Mouse (Mus musculus) neural tube, embryonic 15.5 days (tissue): ENCODE results near the gene Nfkb1. TPM values are rescaled to one million over a fixed set of nuclear protein-coding genes. Genes with fewer than 3 reads are reported as not detected.
A peak's percentile ranks its signal among the peaks of the same experiment; 100 is the strongest.

Experiments
- ATAC-seq: fragments of 200-750 bp; cut with Nextera tagmentation; 2 replicates; pipeline ENCODE4 v1.8.0; 2017; ENCODE audit warnings: mild to moderate bottlenecking, moderate TSS enrichment, moderate library complexity; ENCODE audit not compliant: low FRiP score
- H3K27ac ChIP-seq: fragments of 300-500 bp; sonication (generic); replicated peaks from 2 replicates; pipeline ENCODE4 v1.5.1; 2015; ENCODE audit warnings: mild to moderate bottlenecking, inconsistent platforms
- H3K27me3 ChIP-seq: fragments of 300-500 bp; sonication (generic); replicated peaks from 2 replicates; pipeline ENCODE4 v1.6.1; 2015; ENCODE audit warnings: inconsistent platforms
- H3K36me3 ChIP-seq: fragments of 300-500 bp; sonication (generic); 2 replicates; pipeline ENCODE4 v1.6.1; 2015; ENCODE audit warnings: inconsistent platforms
- H3K4me1 ChIP-seq: fragments of 300-500 bp; sonication (generic); 2 replicates; pipeline ENCODE4 v1.6.1; 2015; ENCODE audit warnings: inconsistent platforms
- H3K4me2 ChIP-seq: fragments of 300-500 bp; sonication (generic); 2 replicates; pipeline ENCODE4 v1.6.1; 2015; ENCODE audit warnings: inconsistent platforms, mild to moderate bottlenecking, moderate library complexity
- H3K4me3 ChIP-seq: fragments of 300-500 bp; sonication (generic); replicated peaks from 2 replicates; pipeline ENCODE4 v1.5.1; 2015; ENCODE audit warnings: mild to moderate bottlenecking, inconsistent platforms
- H3K9ac ChIP-seq: fragments of 300-500 bp; sonication (generic); replicated peaks from 2 replicates; pipeline ENCODE4 v1.6.1; 2015; ENCODE audit warnings: mild to moderate bottlenecking, inconsistent platforms
- H3K9me3 ChIP-seq: fragments of 300-500 bp; sonication (generic); replicated peaks from 2 replicates; pipeline ENCODE4 v1.6.1; 2016; ENCODE audit warnings: inconsistent platforms
- WGBS: fragments of 180-500 bp; shearing (Covaris S2); methylation state at CpG from one replicate; pipeline ENCODE4 v1.1.7; 2015; ENCODE audit warnings: mixed read lengths; 5-methylcytosine and 5-hydroxymethylcytosine counted together
- polyA plus RNA-seq: library from polyadenylated mRNA; unstranded; fragments of >200 nt; fragmentation: Nextera tagmentation; extraction: Ambion mirVana; gene quantifications from 2 replicates; pipeline ENCODE4 v1.2.1, GENCODE M21; 2015

Gene Nfkb1
- polyA plus RNA-seq = 7.7 and 21.5 TPM in 2 replicates

DNA sequence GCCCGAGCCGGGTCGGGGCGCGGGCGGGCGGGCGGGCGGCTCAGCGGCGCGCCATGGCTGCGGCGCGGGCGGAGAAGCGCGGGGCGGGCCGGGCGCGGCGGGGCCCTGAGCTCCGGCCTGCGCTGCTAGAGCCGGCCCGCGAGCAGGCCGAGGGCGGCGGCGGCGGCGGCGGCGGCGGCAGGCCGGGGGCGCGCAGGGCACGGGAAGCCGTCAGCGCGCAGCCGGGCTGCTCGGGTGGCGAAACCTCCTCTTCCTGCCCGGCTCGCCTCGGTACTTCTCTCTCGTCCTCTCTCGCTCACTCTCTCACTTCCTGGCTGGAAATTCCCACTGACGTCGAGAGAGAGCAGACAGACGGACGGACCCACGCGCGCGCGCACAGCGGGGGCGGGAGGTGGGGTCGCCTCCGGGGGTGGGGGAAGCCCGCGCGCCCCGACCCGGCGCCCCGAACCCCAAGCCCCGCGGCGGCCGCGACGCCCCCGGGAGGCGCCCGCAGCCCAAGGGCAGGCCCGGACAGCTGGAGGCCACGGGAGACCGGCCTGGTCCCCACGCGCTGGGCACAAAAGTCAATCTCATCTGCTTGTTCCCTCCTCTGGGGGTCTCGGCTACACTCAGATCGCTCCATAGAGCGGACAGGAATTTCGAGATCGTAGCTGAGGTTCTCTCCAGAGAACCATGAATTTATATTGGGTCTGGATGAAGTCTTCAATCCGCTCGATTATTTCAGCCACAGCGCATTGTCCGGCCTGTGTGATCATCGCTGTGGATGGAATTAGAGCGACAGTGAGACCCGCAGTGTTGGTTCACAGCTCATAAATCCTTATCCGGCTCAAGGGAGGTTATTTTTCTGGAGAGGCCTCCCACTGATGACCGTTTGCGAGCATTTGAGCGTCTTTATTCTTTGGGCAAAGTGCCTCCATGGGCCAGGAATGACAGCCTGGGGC is at the start of gene Nfkb1:
Gene Nfkb1 (minus strand): TSS at position 357 of the 941 bp plus-strand sequence.
- H3K4me2 ChIP-seq = peak within 1 kb of the TSS; percentile 79
- peak within 1 kb of the TSS; percentile 91 for H3K27ac ChIP-seq
- H3K4me1 ChIP-seq = peaks cover 45% of the 10 kb centered on the region
- ATAC-seq = peak; percentile 89
- H3K4me3 ChIP-seq = peak within 1 kb of the TSS; percentile 82
- H3K9me3 ChIP-seq = no peaks in the 10 kb centered on the region
- no peaks in the 10 kb centered on the region for H3K36me3 ChIP-seq
- WGBS = under 1% methylated on average over 85 of the region's 102 CpGs
- no peaks in the 10 kb centered on the region for H3K27me3 ChIP-seq
- H3K9ac ChIP-seq = peak within 1 kb of the TSS; percentile 90

DNA sequence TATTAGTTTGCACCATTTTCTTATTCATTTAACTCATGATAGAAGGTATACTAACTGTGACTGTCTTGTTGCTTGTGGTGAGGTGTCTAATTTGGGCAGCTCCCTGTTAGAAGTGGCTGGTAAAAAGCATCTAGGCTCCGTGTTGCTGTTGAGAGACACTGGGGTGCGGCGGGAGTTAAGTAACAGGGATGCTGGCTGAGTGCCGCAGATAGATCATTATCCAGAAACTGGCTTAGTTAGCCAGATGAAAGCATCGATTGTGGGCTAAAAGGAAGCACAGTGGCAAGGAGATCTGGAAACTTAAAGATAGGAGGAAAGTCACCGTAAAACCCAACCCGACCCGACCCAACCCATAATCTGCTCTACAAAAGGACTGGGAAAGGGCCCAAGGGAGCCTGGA is 49.4 kb upstream of the Nfkb1 start:
- no peaks in the 10 kb centered on the region for H3K27me3 ChIP-seq
- no peak overlapping the region for H3K4me2 ChIP-seq
- no peak overlapping the region for H3K27ac ChIP-seq
- H3K9ac ChIP-seq = no peak overlapping the region
- H3K9me3 ChIP-seq = no peaks in the 10 kb centered on the region
- no peaks in the 10 kb centered on the region for H3K36me3 ChIP-seq
- no peak for ATAC-seq
- WGBS = 87% methylated on average over 8 of the region's 8 CpGs
- H3K4me1 ChIP-seq = no peaks in the 10 kb centered on the region
- H3K4me3 ChIP-seq = no peak overlapping the region

DNA sequence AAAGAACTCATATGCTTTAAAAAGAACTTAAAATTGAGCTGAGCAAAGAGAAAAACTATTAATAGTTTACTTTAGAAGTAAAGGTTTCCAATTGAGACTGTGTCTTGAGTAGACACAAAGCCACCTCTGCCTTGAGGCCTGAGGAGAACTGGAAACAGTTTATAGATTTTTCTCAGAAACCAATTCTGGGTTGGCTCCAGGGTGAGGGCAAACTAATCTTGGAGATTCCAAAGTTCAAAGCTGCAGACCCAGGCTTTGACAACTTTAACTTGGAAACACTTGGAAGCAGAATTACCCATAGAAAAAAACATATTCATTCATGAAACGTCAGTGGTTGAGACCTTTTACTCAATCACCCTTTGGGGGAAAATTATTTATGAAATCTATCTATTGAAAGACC is 43.4 kb upstream of the Nfkb1 start:
- no peak for ATAC-seq
- H3K27ac ChIP-seq = no peak overlapping the region
- no peak overlapping the region for H3K4me2 ChIP-seq
- peaks cover 4% of the 10 kb centered on the region; the same call in 1 of the 2 replicates for H3K4me1 ChIP-seq
- no peak overlapping the region for H3K4me3 ChIP-seq
- WGBS = 82% methylated on average over 1 of the region's 1 CpGs
- no peak overlapping the region for H3K9ac ChIP-seq
- H3K36me3 ChIP-seq = no peaks in the 10 kb centered on the region
- H3K27me3 ChIP-seq = no peaks in the 10 kb centered on the region
- H3K9me3 ChIP-seq = no peaks in the 10 kb centered on the region

DNA sequence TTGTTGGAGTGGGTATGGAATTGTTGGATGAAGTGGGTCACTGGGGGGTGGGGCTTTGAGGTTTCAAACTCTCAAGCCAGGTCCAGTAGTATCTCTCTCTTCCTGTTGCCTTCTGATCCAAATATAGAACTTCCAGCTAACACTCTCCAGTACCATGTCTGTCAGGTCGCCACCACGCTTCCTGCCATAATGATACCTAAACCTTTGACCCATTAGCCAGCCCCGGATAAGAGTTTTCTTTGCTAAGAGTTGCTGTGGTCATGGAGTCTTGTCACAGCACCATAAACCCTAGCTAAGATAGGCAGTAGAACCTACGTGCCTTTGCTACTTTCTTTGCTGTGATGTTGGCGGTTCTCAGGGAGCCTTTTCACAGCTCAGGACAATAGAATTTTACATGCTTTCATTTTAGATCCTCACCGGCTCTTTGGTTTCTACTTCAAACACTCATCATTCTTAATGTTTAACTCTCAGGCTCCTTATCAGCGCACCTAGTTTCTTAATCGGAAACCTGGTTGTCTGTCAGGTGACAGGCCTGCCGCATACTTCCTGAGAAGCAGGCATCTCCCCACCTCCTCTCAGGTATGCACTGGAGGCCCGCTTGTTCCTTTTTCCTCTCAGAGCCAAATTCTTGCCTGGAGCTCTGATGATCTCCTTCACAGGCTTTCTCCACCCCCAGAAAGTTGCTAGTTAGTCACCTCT is 41.5 kb upstream of the Nfkb1 start:
- no peaks in the 10 kb centered on the region for H3K9me3 ChIP-seq
- no peak overlapping the region for H3K9ac ChIP-seq
- no peaks in the 10 kb centered on the region for H3K36me3 ChIP-seq
- no peak for ATAC-seq
- H3K27me3 ChIP-seq = no peaks in the 10 kb centered on the region
- peaks cover 4% of the 10 kb centered on the region; the same call in 1 of the 2 replicates for H3K4me1 ChIP-seq
- no peak overlapping the region for H3K4me2 ChIP-seq
- no peak overlapping the region for H3K4me3 ChIP-seq
- WGBS = 92% methylated on average over 10 of the region's 10 CpGs
- H3K27ac ChIP-seq = no peak overlapping the region

DNA sequence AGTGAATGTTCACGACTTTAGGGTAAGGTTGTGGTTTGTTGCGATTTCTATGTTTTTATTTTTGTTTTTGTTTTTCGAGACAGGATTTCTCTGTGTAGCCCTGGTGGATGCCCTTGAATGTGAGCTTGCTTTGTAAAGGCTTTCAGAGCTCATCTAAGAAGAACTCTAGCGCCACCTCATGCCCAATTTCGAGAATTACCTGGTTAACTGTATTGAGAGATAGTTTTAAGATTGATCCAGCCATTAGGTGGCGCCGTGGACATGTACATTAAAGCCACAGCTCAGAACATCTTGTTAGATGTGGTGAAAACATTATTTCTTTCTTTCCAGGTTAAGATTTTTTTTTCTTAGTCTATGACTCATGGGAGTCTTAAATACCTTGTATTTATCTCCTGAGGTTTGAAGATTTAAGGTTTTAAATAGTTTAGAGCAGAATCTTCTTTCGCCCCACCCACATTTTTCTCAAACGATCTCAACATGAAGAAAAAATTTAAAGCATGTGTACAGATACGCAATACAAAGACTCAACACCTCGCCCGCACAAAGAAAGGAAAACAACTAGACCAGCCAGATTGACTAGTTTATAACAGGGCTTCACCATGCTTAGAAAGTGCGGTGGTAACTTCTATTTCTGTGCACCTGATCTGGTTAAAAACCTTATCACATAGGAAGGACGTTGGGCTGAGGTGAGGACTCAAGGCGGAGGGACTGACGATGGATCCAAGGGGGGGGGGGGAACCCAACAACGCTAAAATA is 40.1 kb upstream of the Nfkb1 start:
- Histone ChIP-seq H3K27ac (no peak overlapping the region), H3K4me2 (no peak overlapping the region)
- 41% methylated on average over 17 of the region's 17 CpGs for whole genome bisulfite sequencing

DNA sequence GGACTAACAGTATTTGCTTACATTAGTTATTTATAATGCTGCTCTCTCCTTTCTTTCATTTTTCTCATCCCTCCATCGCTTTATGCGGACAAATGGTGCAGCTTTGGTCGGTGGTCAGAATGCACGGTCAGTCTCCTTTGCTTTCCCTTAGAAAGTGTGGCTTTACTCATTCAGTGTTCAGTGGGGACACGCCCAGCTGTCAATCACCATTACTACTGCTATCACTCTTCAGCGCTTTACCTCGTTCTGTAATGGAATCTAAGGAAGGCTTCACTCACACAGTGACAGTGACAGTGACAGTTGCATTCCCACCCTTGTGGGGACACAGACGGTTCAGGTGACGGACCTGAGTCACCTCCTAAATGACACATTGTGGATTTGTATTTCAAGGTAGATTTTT is 39.4 kb upstream of the Nfkb1 start:
- Histone ChIP-seq H3K4me2 (no peak overlapping the region; the same call in 1 of the 2 replicates), H3K9ac (no peak overlapping the region), H3K27me3 (no peaks in the 10 kb centered on the region), H3K4me3 (no peak overlapping the region), H3K36me3 (no peaks in the 10 kb centered on the region), H3K4me1 (peaks cover 7% of the 10 kb centered on the region; the same call in 1 of the 2 replicates), H3K27ac (no peak overlapping the region), H3K9me3 (no peaks in the 10 kb centered on the region)
- ATAC-seq = peak; percentile 69; the same call in 1 of the 2 replicates
- 58% methylated on average over 9 of the region's 9 CpGs for WGBS

More for the DNA sequence above, 40.1 kb upstream of the Nfkb1 start:
- peak; percentile 92 for ATAC-seq
- Histone ChIP-seq H3K4me3 (no peak overlapping the region), H3K9ac (no peak overlapping the region), H3K4me1 (peaks cover 4% of the 10 kb centered on the region; the same call in 1 of the 2 replicates), H3K36me3 (no peaks in the 10 kb centered on the region), H3K9me3 (no peaks in the 10 kb centered on the region), H3K27me3 (no peaks in the 10 kb centered on the region)

DNA sequence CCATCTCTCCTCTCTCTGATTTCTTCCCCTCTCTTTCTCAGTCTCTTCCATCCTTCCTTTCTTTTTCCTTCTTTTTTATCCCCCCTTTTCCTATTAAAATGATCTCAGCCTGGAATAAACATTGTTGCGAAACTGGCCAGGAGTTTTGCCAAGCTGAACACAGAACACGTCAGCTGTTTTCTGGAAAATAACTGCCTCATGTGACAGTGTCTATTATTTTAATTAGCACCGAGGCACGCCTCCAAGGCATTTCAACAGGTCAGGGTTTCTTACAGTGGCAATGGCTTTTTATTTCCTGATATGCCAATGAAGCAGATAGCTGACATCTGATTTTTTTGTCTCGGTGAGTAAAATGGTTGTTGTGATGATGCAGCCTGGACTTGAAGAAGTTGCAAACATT is 38.2 kb upstream of the Nfkb1 start:
- no peak overlapping the region for H3K4me3 ChIP-seq
- 68% methylated on average over 5 of the region's 5 CpGs for WGBS

DNA sequence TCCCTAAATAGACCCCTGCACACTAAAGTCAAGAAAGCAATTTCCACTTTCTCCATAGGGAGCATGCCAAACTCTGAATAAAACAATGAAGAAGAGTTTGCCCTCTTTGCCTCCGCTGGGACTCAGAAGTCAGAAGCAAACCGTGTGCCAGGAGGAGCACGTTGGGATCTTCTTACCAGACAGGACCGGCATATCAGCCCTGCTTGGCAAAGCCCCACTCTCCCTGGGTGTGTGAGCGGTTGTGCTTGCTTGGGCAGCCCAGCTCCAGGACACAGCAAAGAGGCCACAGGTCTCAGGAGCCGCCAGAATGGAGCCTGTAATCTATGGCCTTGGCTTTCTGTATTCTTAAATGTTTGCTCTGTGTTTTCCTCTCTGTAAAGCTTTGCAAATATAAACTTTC is 37.6 kb upstream of the Nfkb1 start:
- no peaks in the 10 kb centered on the region for H3K36me3 ChIP-seq
- H3K9me3 ChIP-seq = no peaks in the 10 kb centered on the region
- WGBS = 74% methylated on average over 6 of the region's 6 CpGs
- H3K4me1 ChIP-seq = peaks cover 7% of the 10 kb centered on the region; the same call in 1 of the 2 replicates
- no peak overlapping the region for H3K27ac ChIP-seq
- no peak overlapping the region for H3K9ac ChIP-seq
- no peaks in the 10 kb centered on the region for H3K27me3 ChIP-seq
- H3K4me3 ChIP-seq = no peak overlapping the region
- ATAC-seq = no peak
- H3K4me2 ChIP-seq = no peak overlapping the region

More for the DNA sequence above, 38.2 kb upstream of the Nfkb1 start:
- Histone ChIP-seq H3K9me3 (no peaks in the 10 kb centered on the region), H3K4me1 (peaks cover 7% of the 10 kb centered on the region; the same call in 1 of the 2 replicates), H3K36me3 (no peaks in the 10 kb centered on the region), H3K4me2 (no peak overlapping the region), H3K27me3 (no peaks in the 10 kb centered on the region), H3K27ac (no peak overlapping the region), H3K9ac (no peak overlapping the region)
- ATAC-seq = no peak

DNA sequence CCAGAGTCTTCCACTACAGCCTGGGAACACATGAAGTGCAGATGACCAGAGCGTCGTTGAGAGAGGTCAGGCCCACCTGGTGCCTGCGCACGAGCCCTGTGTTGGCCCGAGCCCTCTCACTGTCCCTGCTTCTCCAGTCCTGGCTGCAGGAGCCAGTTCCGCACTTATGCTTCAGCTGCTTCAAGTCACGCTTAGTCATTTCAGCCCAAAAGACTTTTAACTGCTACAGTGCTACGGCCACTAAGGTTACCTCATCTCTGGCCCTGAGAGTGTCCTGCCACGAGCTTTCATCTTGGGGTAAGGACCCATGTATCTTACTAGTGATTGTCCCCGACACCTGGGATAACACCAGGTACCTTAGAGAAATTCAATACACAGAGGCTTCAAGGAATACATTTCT is 36.0 kb upstream of the Nfkb1 start:
- Histone ChIP-seq H3K27ac (no peak overlapping the region), H3K9me3 (no peaks in the 10 kb centered on the region), H3K4me2 (no peak overlapping the region), H3K27me3 (no peaks in the 10 kb centered on the region), H3K9ac (no peak overlapping the region), H3K4me3 (no peak overlapping the region), H3K36me3 (no peaks in the 10 kb centered on the region), H3K4me1 (peaks cover 7% of the 10 kb centered on the region; the same call in 1 of the 2 replicates)
- no peak for ATAC-seq
- 94% methylated on average over 10 of the region's 10 CpGs for WGBS

DNA sequence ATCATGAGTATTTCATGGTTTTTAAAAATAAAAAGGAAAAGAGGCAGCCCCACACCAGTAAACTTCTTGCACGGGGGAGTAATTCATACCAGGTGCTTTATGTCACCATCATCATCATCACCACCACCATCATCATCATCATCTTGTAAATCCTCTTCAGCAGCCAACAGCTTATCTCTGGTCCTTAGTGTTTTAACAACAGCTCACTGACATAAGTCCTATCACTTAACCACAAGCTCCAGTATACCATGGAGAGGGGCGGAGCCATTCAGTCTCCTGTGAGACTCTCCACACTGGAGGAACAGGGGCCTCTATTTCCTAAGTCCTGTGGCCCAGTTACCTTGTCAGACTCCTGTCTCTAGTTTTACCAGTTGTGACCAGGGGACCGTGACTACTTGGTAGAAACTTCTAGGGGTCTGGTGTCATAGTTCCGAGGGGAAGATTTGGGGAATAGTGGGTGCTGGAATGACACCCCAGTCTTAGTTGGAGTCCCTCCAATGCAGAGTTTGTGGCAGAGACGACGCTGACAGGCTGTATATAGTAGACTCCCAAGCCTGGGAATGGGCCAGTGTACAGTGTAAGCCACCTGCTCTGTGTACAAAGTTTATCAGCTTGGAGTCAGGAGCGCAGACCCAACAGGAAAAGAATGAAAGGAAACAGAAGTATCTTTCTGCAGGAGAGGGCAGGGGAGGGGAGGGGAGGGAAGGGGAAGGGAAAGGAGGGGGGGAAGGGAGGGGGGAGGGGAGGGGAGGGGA is 35.4 kb upstream of the Nfkb1 start:
- no peak for ATAC-seq
- Histone ChIP-seq H3K27me3 (no peaks in the 10 kb centered on the region), H3K36me3 (no peaks in the 10 kb centered on the region), H3K4me3 (no peak overlapping the region), H3K27ac (no peak overlapping the region), H3K4me1 (peaks cover 7% of the 10 kb centered on the region; the same call in 1 of the 2 replicates), H3K9ac (no peak overlapping the region), H3K4me2 (no peak overlapping the region), H3K9me3 (no peaks in the 10 kb centered on the region)
- WGBS = 90% methylated on average over 7 of the region's 7 CpGs
